Mouse (Mus musculus) G1E (cell line): ENCODE results near the gene Spon1. TPM values are rescaled to one million over a fixed set of nuclear protein-coding genes. Genes with fewer than 3 reads are reported as not detected.

ENCODE experiments used
- ATAC-seq: 2 replicates; pipeline ENCODE4 v1.8.0; 2016; ENCODE audit warnings: mild to moderate bottlenecking; ENCODE audit not compliant: insufficient number of reproducible peaks, poor library complexity, low FRiP score, severe bottlenecking; ENCODE audit errors: extremely low read depth
- DNase-seq: peaks from one replicate; pipeline ENCODE4 v3.0.0; 2012; ENCODE audit warnings: low spot score
- H3K27me3 ChIP-seq: 2 replicates; pipeline ENCODE4 v1.6.1; 2012; ENCODE audit warnings: mild to moderate bottlenecking, low read length, inconsistent platforms; ENCODE audit not compliant: insufficient read depth
- H3K36me3 ChIP-seq: replicated peaks from 2 replicates; pipeline ENCODE3; 2012; ENCODE audit warnings: mild to moderate bottlenecking, inconsistent platforms
- H3K4me1 ChIP-seq: 2 replicates; pipeline ENCODE4 v1.6.1; 2012; ENCODE audit warnings: low read depth, low read length, inconsistent platforms, mixed read lengths; ENCODE audit not compliant: insufficient read depth
- H3K4me3 ChIP-seq: 2 replicates; pipeline ENCODE4 v1.5.1; 2012; ENCODE audit warnings: low read depth, mild to moderate bottlenecking, inconsistent platforms, low read length, moderate library complexity, mixed read lengths
- H3K9me3 ChIP-seq: replicated peaks from 2 replicates; pipeline ENCODE4 v1.6.1; 2012; ENCODE audit warnings: inconsistent platforms
- CTCF ChIP-seq: IDR thresholded peaks from 2 replicates; pipeline ENCODE4 v1.5.1; 2012; ENCODE audit warnings: low read depth, low read length, inconsistent platforms, mixed read lengths
- GATA1 ChIP-seq: IDR thresholded peaks from 2 replicates; pipeline ENCODE4 v1.6.1; 2012; ENCODE audit warnings: borderline replicate concordance, low read length, inconsistent platforms, mixed read lengths
- GATA2 ChIP-seq: IDR thresholded peaks from 2 replicates; pipeline ENCODE4 v1.6.1; 2012; ENCODE audit warnings: low read depth, low read length, inconsistent platforms, borderline replicate concordance
- POLR2AphosphoS5 ChIP-seq: IDR thresholded peaks from 2 replicates; pipeline ENCODE4 v1.6.1; 2012; ENCODE audit warnings: low read depth, low read length, inconsistent platforms; ENCODE audit not compliant: insufficient replicate concordance
- TAL1 ChIP-seq: conservative IDR thresholded peaks from 2 replicates; pipeline ENCODE4 v1.6.1; 2012; ENCODE audit warnings: low read depth, low read length, inconsistent platforms, mixed read lengths
- polyA plus RNA-seq: library from polyadenylated mRNA; stranded (reverse); fragments of >175 nt; gene quantifications from 2 replicates; pipeline ENCODE4 v1.2.3, GENCODE M21; 2012
- total RNA-seq, 2 experiments: library from RNA; stranded (forward) in 1 of 2; stranded (reverse) in 1 of 2; fragments of 200-1000 nt in 1 of 2; fragments of >200 nt in 1 of 2; fragmentation: Nextera tagmentation in 1 of 2; gene quantifications; 2 replicates each; pipeline ENCODE4 v1.2.3; 2014 to 2017

The Spon1 gene
- total and polyA plus RNA-seq, 3 experiments = 0.05 TPM; not detected in 2

DNA sequence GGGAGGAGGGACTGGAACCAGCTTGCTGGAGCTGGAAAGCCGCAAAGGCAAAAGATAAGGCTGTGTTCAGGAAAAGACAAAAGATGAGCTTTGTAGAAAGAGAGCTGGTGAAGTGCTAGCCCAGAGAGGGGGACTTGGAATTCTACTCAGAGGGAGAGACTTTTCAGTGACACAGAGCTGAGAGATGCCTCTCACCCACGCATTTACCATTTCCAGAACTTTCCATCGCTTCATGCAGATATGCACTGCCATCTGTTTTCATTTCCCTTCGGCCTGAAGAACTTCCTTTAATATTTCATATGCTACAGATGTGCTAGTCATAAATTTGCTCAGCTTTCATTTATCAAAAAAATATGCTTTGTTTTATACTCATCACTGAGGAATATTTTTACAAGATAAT is 150.1 kb downstream of the Spon1 start:
- ATAC-seq (no peak), DNase-seq (no peak)
- peaks cover 4% of the 10 kb centered on the region; the same call in 1 of the 2 replicates for H3K9me3 ChIP-seq
- TF ChIP-seq TAL1 (no peak), CTCF (no peak), GATA2 (no peak), GATA1 (no peak), POLR2AphosphoS5 (no peak)
- no peaks in the 10 kb centered on the region for H3K4me1 ChIP-seq
- no peak overlapping the region for H3K4me3 ChIP-seq
- H3K27me3 ChIP-seq = no peaks in the 10 kb centered on the region
- H3K36me3 ChIP-seq = no peaks in the 10 kb centered on the region

DNA sequence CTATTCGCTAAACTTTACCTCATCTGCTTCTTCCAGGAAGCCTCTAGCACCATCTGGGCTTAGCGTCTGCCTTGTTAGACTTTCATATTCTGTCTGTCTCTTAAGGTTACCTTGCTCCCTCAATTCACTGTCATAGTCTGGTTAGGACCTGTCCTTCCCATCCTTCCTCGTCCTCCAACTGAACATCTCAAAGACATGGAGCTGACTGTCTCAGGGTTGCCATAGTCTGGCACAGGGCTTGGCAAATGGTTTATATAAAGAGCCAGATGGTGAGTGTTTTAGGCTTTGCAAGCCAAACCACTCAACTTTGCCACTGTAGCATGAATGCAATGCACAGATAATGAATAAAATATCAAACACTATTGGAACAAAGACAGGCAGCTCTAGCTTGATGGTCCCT is 153.1 kb downstream of the Spon1 start:
- Histone ChIP-seq H3K36me3 (no peaks in the 10 kb centered on the region), H3K4me1 (no peaks in the 10 kb centered on the region), H3K4me3 (no peak overlapping the region), H3K27me3 (no peaks in the 10 kb centered on the region), H3K9me3 (peaks cover 4% of the 10 kb centered on the region; the same call in 1 of the 2 replicates)
- TF ChIP-seq GATA1 (no peak), TAL1 (no peak)
- ATAC-seq (no peak), DNase-seq (no peak)

DNA sequence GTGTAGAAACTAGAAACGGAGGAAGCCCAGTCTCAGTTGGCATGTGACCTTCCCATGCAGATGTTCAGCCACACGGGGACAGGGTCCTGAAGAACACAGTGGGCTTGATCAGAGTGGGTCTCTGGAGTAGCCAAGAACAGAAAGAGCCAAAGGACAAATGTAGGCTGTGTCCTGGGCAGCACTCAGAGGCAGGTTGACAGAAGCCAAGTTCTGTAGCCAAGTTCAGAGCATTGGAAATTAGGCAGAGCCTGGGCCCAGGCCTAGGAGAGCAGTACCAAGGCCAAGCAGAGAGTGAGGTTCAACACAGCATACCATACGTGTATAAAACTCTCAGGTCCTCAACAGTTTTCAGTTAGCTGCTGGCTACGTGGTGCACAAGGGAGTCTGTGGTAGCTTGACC is 153.7 kb downstream of the Spon1 start:
- Histone ChIP-seq H3K36me3 (no peaks in the 10 kb centered on the region), H3K4me1 (no peaks in the 10 kb centered on the region), H3K9me3 (peaks cover 4% of the 10 kb centered on the region; the same call in 1 of the 2 replicates), H3K4me3 (no peak overlapping the region), H3K27me3 (no peaks in the 10 kb centered on the region)
- DNase-seq (no peak), ATAC-seq (no peak)
- no peak for TF ChIP-seq CTCF
- no peak for TF ChIP-seq POLR2AphosphoS5
- no peak for TF ChIP-seq GATA1
- TF ChIP-seq TAL1 = no peak
- no peak for TF ChIP-seq GATA2

DNA sequence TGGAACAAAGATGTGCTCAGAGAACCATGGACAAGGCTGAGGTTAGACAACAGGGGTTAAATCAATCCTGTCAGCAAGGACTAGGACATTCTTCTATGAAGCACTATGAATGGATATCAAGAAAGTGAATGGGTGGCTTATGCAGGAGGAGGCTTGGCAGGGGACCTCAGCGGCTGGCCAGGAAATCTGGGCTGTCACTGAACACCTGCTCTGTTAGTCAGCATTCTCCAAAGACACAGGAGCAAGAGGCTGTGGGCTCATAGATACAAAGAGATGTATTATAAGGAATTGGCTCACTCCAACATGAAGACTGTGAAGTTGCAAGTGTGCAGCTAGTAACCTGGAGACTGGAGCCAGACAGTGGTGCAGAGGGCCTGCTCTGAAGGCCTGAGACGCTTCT is 154.3 kb downstream of the Spon1 start:
- Histone ChIP-seq H3K4me1 (no peaks in the 10 kb centered on the region), H3K27me3 (no peaks in the 10 kb centered on the region), H3K9me3 (peaks cover 4% of the 10 kb centered on the region; the same call in 1 of the 2 replicates), H3K4me3 (no peak overlapping the region), H3K36me3 (no peaks in the 10 kb centered on the region)
- no peak for TF ChIP-seq GATA2
- TF ChIP-seq TAL1 = no peak
- no peak for TF ChIP-seq CTCF
- TF ChIP-seq GATA1 = no peak
- TF ChIP-seq POLR2AphosphoS5 = no peak
- DNase-seq = no peak
- no peak for ATAC-seq

DNA sequence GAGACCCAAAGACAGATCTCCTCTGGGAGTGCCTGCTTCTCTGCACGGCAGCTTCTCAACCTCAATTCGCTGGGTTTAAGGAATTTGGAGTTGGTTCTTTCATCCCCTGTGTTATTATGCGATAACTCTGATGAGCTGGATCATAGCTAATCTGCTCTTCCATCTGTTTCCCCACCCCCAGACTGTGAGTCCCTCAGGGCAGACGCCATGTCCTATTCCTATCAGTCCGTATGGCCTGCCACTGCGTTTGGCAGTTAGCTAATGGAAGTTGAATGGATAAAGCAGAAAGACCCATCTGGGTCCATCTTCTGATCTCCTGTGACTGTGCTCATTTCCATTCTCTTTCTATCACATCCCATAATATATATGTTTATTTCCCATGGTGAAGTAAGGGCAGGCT is 158.8 kb downstream of the Spon1 start:
- Histone ChIP-seq H3K36me3 (no peaks in the 10 kb centered on the region), H3K9me3 (0 out of 2 replicates have a peak, but pooled peaks cover 4% of the 10 kb centered on the region), H3K4me1 (no peaks in the 10 kb centered on the region), H3K27me3 (no peaks in the 10 kb centered on the region), H3K4me3 (no peak overlapping the region)
- TF ChIP-seq GATA2 (no peak), POLR2AphosphoS5 (no peak), GATA1 (no peak), TAL1 (no peak), CTCF (no peak)
- ATAC-seq = no peak
- DNase-seq = no peak

DNA sequence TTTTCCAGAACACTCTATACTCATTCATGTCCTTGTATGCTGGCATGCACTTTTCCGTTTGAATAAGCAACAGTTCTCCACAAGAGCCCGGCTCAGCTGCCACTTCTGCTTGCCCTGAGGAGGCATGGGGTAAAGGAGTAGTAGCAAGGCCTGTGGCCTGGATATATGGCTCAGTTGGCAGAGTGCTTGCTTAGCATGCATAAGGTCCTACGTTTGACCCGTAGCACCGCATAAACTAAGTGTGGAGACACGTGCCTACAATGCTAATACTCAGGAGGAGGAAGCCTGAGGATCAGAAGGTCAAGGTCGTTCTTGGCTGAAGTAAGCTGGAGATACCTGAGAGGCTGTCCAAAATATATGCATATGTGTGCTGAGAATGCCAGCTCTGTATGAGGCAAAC is 185.1 kb downstream of the Spon1 start:
- TF ChIP-seq POLR2AphosphoS5 (no peak), GATA2 (no peak), GATA1 (no peak), TAL1 (no peak), CTCF (no peak)

DNA sequence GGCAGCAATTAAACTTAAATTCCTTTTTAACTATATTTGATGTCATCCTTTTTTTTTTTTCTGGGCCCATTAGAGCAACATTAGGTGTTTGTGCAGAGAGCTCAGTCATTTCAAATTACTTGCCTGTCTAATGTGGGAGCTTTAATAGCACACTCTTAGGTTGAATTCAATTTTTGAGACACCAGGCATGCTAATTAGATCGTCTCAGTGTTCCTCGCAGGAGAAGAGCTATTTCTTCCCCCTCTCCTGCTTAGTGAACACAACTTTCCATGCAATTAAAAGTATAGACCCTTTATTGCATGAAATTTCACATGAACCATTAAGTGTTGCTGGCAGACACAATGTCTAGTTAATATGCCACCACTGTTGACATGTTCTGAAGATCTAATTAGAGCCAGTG is 189.6 kb downstream of the Spon1 start:
- H3K4me3 ChIP-seq = no peak overlapping the region
- no peaks in the 10 kb centered on the region for H3K36me3 ChIP-seq
- TF ChIP-seq CTCF (no peak), TAL1 (no peak), POLR2AphosphoS5 (no peak), GATA2 (no peak), GATA1 (no peak)
- no peaks in the 10 kb centered on the region for H3K27me3 ChIP-seq
- H3K4me1 ChIP-seq = no peaks in the 10 kb centered on the region
- DNase-seq (no peak), ATAC-seq (no peak)
- H3K9me3 ChIP-seq = no peaks in the 10 kb centered on the region; the same call in 1 of the 2 replicates

More for the DNA sequence above, 185.1 kb downstream of the Spon1 start:
- H3K27me3 ChIP-seq = no peaks in the 10 kb centered on the region
- no peaks in the 10 kb centered on the region for H3K36me3 ChIP-seq
- DNase-seq (no peak), ATAC-seq (no peak)
- no peaks in the 10 kb centered on the region for H3K9me3 ChIP-seq
- no peaks in the 10 kb centered on the region for H3K4me1 ChIP-seq
- H3K4me3 ChIP-seq = no peak overlapping the region
